Mouse (Mus musculus) embryonic fibroblast, embryonic 13.5 days (primary cell): ENCODE measurements at regions not wholly inside any gene's neighbourhood (a gene's known extent, or its start where the extent isn't known, plus 50 kb on each side); places are given as distances from the start of the nearest gene placed in this dataset.

Experiments used
- CTCF ChIP-seq: IDR thresholded peaks from 2 replicates; pipeline ENCODE4 v1.5.1; 2011; ENCODE audit warnings: mild to moderate bottlenecking, control low read depth, low read length, moderate library complexity, borderline replicate concordance; ENCODE audit not compliant: insufficient read depth
- POLR2A ChIP-seq: IDR thresholded peaks from 2 replicates; pipeline ENCODE4 v1.6.1; 2011; ENCODE audit warnings: low read depth, mild to moderate bottlenecking, control low read depth, low read length, moderate library complexity

DNA sequence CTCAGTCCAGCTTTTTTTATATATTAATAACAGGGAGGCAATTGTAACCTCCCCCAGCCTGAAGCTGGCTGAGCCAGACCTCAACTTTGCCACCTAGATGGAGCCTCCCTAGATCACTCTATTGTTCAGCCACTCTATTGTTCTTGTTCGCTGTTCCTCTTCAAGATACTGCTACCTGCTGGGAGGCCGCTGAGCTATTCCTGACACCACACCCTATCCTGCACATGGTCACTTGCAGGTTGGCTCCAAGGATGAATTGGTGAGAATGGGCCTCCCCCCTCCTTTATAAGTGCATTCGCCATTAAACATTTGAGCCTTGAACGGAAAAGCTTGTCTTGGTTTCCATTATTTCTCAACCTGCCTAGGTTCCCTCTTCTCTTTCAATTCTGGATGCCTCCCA is 102.3 kb upstream of the Ngly1 start:
- TF ChIP-seq CTCF (no peak), POLR2A (no peak)
